Mouse (Mus musculus) thymus, adult 2 months (tissue): ENCODE measurements at regions not wholly inside any gene's neighbourhood (a gene's known extent, or its start where the extent isn't known, plus 50 kb on each side); places are given as distances from the start of the nearest gene placed in this dataset.

Experiments used
- DNase-seq: peaks from one replicate; pipeline ENCODE4 v3.0.0; 2021
- H3K27ac ChIP-seq: fragments of 200-500 bp; 2 replicates; pipeline ENCODE4 v1.5.1; 2012; ENCODE audit warnings: low read length, control low read depth; ENCODE audit not compliant: control insufficient read depth, insufficient read depth
- H3K27me3 ChIP-seq: fragments of 200-500 bp; 2 replicates; pipeline ENCODE4 v1.6.1; 2012; ENCODE audit warnings: mild to moderate bottlenecking, low read length, moderate library complexity, mixed read lengths; ENCODE audit not compliant: control insufficient read depth, insufficient read depth
- H3K36me3 ChIP-seq: fragments of 200-500 bp; 2 replicates; pipeline ENCODE4 v1.6.1; 2012; ENCODE audit warnings: mild to moderate bottlenecking, low read length, moderate library complexity; ENCODE audit not compliant: control insufficient read depth, insufficient read depth
- H3K4me1 ChIP-seq: fragments of 200-500 bp; replicated peaks from 2 replicates; pipeline ENCODE4 v1.6.1; 2012; ENCODE audit warnings: low read length; ENCODE audit not compliant: control insufficient read depth, insufficient read depth
- H3K4me3 ChIP-seq: fragments of 200-500 bp; 2 replicates; pipeline ENCODE4 v1.5.1; 2012; ENCODE audit warnings: mild to moderate bottlenecking, low read length, control low read depth, moderate library complexity; ENCODE audit not compliant: control insufficient read depth, insufficient read depth
- CTCF ChIP-seq: fragments of 200-500 bp; IDR thresholded peaks from 2 replicates; pipeline ENCODE4 v1.5.1; 2012; ENCODE audit warnings: mild to moderate bottlenecking, control low read depth, low read length, moderate library complexity, borderline replicate concordance; ENCODE audit not compliant: control insufficient read depth, poor library complexity, insufficient read depth; ENCODE audit errors: extremely low read depth
- POLR2A ChIP-seq: fragments of 200-500 bp; IDR thresholded peaks from 2 replicates; pipeline ENCODE4 v1.6.1; 2012; ENCODE audit warnings: mild to moderate bottlenecking, low read length, control low read depth, moderate library complexity; ENCODE audit not compliant: control insufficient read depth, poor library complexity, insufficient read depth; ENCODE audit errors: extremely low read depth
- WGBS: fragments of 180-500 bp; shearing (Covaris S2); methylation state at CpG from one replicate; pipeline ENCODE4 v1.1.7; 2018; 5-methylcytosine and 5-hydroxymethylcytosine counted together

- Histone ChIP-seq H3K4me3 (no peak overlapping the region), H3K36me3 (no peaks in the 10 kb centered on the region), H3K27ac (no peak overlapping the region), H3K4me1 (no peaks in the 10 kb centered on the region), H3K27me3 (no peaks in the 10 kb centered on the region)
- DNase-seq: no peak
- no peak for TF ChIP-seq CTCF
- TF ChIP-seq POLR2A: no peak
Measured at GRCm38 (mm10) chr12:32434506-32435002, 56.0 kb downstream of the Ccdc71l start.

- no peak for TF ChIP-seq POLR2A
- TF ChIP-seq CTCF: no peak
- DNase-seq: no peak
- Histone ChIP-seq H3K36me3 (no peaks in the 10 kb centered on the region), H3K4me1 (no peaks in the 10 kb centered on the region), H3K27ac (no peak overlapping the region), H3K27me3 (no peaks in the 10 kb centered on the region), H3K4me3 (no peak overlapping the region)
- 72% methylated on average over 1 of the region's 1 CpGs for WGBS
Measured at GRCm38 (mm10) chr12:32435126-32435525, 56.6 kb downstream of the Ccdc71l start.

GRCm38 (mm10) chr12:32438209-32438608, 59.7 kb downstream of the Ccdc71l start:
- H3K4me3 ChIP-seq: no peak overlapping the region
- WGBS: 91% methylated on average over 1 of the region's 1 CpGs
- no peak for TF ChIP-seq CTCF
- no peak for TF ChIP-seq POLR2A
- H3K36me3 ChIP-seq: no peaks in the 10 kb centered on the region
- H3K27me3 ChIP-seq: no peaks in the 10 kb centered on the region
- H3K27ac ChIP-seq: no peak overlapping the region
- no peak for DNase-seq
- no peaks in the 10 kb centered on the region for H3K4me1 ChIP-seq

- Histone ChIP-seq H3K4me1 (no peaks in the 10 kb centered on the region), H3K36me3 (no peaks in the 10 kb centered on the region), H3K4me3 (no peak overlapping the region), H3K27ac (no peak overlapping the region), H3K27me3 (no peaks in the 10 kb centered on the region)
- DNase-seq: no peak
- TF ChIP-seq CTCF: no peak
- TF ChIP-seq POLR2A: no peak
- WGBS: 95% methylated on average over 4 of the region's 4 CpGs
Measured at GRCm38 (mm10) chr12:32444770-32445169, 66.3 kb downstream of the Ccdc71l start.

GRCm38 (mm10) chr12:32445874-32446273, 67.4 kb downstream of the Ccdc71l start:
- Histone ChIP-seq H3K36me3 (no peaks in the 10 kb centered on the region), H3K27ac (no peak overlapping the region), H3K4me3 (no peak overlapping the region), H3K4me1 (no peaks in the 10 kb centered on the region), H3K27me3 (no peaks in the 10 kb centered on the region)
- no peak for TF ChIP-seq POLR2A
- TF ChIP-seq CTCF: no peak
- no peak for DNase-seq

- TF ChIP-seq POLR2A: no peak
- no peaks in the 10 kb centered on the region for H3K36me3 ChIP-seq
Measured at GRCm38 (mm10) chr12:32449373-32449772, 70.9 kb downstream of the Ccdc71l start.

GRCm38 (mm10) chr12:32451226-32451625, 72.7 kb downstream of the Ccdc71l start:
- Histone ChIP-seq H3K27me3 (no peaks in the 10 kb centered on the region), H3K4me3 (no peak overlapping the region), H3K36me3 (no peaks in the 10 kb centered on the region), H3K27ac (no peak overlapping the region), H3K4me1 (no peaks in the 10 kb centered on the region)
- no peak for TF ChIP-seq POLR2A
- TF ChIP-seq CTCF: no peak
- DNase-seq: no peak
- 100% methylated on average over 1 of the region's 1 CpGs for WGBS

More at GRCm38 (mm10) chr12:32449373-32449772, 70.9 kb downstream of the Ccdc71l start:
- Histone ChIP-seq H3K27ac (no peak overlapping the region), H3K4me3 (no peak overlapping the region), H3K27me3 (no peaks in the 10 kb centered on the region), H3K4me1 (no peaks in the 10 kb centered on the region)
- DNase-seq: no peak
